Mouse (Mus musculus): ENCODE measurements around the gene Tmem151a.

DNA sequence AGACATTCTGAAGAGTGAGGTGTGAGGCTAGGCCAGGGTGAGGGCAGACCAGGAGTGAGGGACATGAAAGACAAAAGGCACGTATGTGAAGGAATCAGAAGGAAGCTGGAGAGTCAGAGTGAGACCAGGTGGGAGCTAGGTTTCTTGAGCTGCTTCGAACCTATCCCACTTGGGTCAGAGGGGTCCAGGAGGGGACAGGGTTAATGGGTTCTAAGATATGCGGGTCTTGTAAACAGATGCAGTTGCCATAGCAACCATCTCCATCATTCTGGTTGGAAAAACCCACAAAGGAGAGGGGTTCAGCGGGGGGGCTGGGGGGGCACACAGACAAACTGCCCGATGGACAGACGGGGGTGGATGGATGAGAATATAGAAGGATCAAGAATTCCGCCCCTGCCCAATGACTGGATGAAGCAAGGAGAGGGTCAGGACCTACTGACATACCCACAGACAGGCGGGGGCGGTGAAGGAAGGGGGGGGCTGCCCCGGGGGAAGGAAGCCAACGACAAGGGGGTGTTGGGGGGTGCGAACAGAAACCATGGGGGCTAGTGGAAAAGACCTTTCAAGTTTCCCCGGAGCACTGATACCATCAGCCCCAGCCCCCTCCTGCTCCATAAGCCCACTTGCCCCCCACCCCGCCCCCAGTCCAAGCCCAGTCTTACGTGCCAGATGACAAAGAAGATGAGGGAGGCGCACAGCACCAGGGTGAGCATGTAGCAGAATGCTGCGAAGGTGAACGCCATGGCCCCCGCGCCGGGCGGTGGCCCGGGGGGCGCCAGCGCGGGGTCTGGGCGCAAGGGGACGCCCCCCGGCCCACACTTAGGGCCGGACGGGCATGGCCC lies 12.4 kb upstream of the Tmem151a start:
- TF ChIP-seq MAX (IDR thresholded peaks at IDR 0.05; ENCODE audit: low read length) (no peak), POLR2A (IDR thresholded peaks at IDR 0.05; ENCODE audit: low read depth, low read length) (no peak), KAT2A (IDR thresholded peaks at IDR 0.05; ENCODE audit: insufficient replicate concordance, low read length) (no peak), USF1 (IDR thresholded peaks at IDR 0.05; ENCODE audit: low read depth, low read length) (no peak), CTCF (conservative IDR thresholded peaks at IDR 0.05 in 1 of 2, IDR thresholded peaks at IDR 0.05 in 1 of 2; ENCODE audit: low read depth in 2 of 2, low read length in 2 of 2) (no peak)
